Mouse (Mus musculus): ENCODE measurements at regions not wholly inside any gene's neighbourhood (a gene's known extent, or its start where the extent isn't known, plus 50 kb on each side); places are given as distances from the start of the nearest gene placed in this dataset.
"Not testable (repeated sequence)": the region's sequence is repeated elsewhere in the genome, so short reads cannot be mapped to it uniquely, and the experiment has no call there.

DNA sequence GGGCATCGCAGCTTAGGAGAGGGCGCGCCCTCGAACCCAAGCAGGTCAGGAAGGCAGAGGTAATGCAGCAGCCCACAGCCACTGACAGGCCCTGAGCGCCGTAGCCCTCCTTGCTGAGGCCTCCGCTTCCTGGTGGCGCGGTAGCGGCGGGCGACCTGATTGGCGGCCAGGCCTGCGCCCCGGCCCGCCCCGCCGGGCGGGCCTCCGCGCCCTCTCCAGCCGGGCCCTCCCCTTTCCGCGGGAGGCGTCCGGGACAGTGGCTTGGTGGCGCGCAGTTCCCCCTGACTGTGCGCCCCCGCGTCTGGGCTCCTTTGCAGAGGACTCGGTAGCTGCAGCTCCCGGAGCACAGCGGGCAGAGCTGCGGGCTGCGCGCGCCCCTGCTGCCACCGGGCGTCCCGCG is 242.1 kb downstream of the Gm21863 start:
- DNase-seq (ENCODE audit: low read depth) = peak; percentile 2

DNA sequence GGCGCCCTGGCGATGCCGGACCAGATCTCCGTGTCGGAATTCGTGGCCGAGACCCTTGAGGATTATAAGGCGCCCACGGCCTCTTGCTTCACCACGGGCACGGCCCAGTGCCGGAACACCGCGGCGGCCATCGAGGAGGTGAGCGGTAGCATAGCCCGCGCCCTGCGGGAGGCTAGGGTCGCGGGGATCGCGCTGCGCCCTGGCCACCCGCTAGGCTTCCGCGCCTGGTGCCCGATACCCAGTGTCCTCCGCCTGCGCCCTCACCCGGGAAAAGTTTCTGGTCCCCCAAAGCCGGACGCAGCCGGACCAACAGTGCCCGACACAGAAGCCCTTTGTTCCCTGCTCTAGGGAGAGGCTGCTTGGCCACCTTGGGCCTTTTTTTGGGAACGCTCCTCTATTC is 242.6 kb downstream of the Gm21863 start:
- DNase-seq (ENCODE audit: low read depth) = not testable (repeated sequence)

DNA sequence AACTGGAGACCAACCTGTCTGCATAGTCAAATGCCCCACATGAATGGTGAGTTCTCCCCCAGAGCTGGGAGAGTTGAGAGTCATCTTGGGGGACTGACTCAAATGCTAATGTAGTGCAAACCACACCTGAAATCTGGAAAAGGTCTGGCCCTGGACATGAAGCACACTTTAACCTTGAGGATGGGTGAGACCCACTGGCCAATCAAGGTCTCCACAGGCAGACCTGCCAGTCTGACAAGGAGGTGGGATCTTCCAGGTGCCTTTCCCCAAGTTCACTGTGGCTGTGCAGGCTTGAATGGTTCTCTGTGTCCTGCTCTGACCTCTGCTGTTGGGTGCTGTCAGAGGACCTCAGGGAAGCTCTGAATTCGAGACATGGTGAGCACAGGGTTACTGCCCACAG is 269.6 kb downstream of the Gm21863 start:
- DNase-seq (ENCODE audit: low read depth) = not testable (repeated sequence)

DNA sequence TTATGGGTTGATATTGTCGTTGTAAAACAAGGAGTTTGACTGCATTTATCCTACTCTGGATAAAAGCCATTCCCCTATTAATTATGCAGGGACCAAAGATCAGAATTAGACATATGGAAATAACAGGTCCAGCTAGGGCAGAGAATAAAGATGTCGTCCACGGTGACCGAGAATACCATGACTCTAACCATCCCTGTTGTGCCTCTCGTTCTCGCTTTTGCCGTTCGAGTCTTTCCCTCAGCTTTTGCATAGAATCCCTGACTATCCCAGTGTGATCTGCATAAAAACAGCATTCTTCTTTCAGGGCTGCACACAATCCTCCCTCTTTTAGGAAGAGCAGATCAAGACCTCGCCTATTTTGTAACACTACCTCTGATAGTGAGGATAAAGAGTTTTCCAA is 272.5 kb downstream of the Gm21863 start:
- DNase-seq (ENCODE audit: low read depth) = not testable (repeated sequence)

DNA sequence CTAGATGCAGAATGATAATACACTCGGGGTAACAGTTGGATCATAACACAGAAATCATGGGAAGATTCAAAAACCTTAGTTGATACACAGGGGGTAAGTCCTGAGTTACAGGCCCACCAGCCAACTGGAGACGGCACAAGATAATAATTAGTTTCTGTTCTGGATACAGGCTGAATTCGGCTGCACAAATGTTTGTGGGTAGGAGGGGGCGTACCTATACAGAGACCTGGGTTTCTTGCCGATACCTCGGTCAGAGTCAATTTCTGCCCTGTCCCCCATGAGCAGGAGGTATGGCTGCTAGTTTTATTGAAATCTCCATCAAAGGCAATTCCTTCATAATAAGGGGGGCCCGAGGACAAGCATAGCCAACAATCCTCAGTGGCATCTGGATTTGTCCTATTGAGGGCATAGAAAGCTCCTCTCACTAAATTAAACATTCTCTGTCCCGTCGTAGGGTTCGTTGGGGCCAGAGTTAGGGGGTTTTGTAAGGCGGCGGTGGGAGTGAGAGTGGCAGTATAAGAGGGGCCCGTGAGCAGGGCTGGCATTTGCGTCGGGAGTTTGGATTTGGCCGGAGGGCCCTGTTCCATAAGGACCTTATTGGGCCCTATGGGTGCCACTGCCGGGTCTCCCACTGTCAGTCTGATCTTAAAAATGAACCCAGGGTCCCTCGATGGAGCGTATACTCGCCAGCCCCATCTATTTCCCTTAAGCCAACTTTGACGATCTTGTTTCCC is 273.3 kb downstream of the Gm21863 start:
- DNase-seq (ENCODE audit: low read depth) = not testable (repeated sequence)

DNA sequence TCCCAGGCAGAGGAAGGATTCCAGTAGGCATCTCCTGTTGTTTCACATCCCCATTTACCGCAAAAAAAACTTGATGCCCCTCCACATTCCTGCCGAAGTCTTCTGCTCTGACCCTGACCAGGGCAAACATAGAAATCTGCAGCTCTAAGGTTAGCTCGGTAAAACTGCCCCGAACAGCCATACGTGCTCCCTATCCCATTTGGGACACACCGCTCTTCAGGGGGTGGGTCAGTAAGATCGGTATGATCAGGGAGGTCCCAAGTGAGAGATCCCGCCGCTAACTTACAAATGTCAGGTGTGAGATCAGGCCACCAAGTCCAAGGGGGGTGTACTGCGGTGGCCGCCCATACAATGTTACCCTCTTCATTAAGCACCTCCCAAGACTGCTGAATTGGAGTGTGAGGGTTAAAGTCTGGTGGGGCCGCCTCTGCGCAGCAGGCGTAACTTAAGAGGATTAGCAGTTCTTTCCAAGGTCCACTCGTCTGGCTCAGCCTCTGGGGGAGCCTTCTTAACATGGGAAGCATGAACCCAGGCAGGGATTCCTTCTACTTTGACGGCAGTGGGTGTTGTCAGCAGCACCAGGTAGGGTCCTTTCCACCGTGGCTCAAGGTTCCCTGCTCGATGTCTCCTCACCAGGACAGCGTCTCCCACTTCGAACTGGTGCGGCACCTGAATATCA is 274.2 kb downstream of the Gm21863 start:
- not testable (repeated sequence) for DNase-seq (ENCODE audit: low read depth)

DNA sequence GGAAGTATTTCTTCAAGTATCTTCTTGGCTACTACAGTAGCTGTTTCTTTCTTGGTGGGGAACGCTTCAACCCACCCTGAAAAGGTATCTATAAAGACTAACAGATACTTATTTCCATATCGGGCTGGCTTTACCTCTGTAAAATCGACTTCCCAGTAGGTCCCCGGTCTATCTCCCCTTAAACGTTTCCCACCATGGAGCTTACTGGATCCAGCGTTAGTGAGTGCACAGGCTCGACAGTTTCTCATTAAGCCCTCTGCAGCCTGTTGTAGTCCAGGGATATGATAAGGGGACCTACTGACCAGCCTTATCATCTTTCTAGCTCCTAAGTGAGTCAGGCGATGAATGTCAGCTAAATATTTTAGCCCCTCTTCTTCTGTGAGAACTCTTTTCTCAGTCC is 275.1 kb downstream of the Gm21863 start:
- DNase-seq (ENCODE audit: low read depth) = not testable (repeated sequence)

DNA sequence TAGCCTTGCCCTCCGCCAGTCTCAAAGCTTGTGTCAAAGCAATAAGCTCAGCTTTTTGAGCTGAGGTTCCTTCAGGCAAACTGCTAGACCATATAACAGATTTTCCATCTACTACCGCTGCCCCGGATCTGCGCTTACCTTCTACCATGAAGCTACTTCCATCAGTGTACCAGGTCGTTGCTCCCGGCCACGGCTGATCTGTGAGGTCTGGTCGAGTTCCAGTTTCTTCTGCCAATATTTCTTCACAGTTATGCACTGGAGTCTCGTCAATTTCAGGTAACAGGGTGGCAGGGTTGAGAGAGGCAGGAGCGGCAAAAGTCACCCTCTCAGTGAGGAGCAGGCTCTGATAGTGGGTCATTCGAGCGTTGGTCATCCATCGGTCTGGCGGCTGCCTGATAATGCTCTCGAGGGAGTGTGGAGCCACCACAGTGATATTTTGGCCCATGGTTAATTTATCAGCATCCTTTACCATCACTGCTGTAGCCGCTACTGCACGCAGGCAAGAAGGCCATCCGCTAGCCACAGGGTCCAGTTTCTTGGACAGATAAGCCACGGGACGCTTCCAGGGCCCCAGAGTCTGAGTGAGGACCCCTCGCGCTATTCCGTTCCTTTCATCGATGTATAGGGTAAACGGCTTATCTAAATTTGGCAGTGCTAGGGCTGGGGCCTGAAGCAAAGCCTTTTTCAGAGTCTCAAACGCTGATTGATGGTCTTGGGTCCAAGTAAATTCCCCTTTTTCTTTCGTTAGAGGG is 276.0 kb downstream of the Gm21863 start:
- DNase-seq (ENCODE audit: low read depth) = no peak

DNA sequence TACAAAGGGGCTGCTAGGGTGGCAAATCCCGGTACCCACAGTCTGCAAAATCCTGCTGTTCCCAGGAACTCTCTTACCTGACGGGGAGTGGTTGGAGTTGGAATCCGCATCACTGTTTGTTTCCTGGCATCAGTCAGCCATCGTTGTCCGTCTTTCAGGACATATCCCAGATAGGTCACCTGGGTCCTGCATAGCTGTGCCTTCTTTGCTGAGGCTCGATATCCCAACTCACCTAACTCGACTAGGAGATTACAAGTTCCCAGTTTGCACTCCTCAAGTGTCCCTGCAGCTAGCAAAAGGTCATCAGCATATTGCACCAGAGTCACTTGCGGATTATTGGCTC is 276.6 kb downstream of the Gm21863 start:
- DNase-seq (ENCODE audit: low read depth) = no peak

DNA sequence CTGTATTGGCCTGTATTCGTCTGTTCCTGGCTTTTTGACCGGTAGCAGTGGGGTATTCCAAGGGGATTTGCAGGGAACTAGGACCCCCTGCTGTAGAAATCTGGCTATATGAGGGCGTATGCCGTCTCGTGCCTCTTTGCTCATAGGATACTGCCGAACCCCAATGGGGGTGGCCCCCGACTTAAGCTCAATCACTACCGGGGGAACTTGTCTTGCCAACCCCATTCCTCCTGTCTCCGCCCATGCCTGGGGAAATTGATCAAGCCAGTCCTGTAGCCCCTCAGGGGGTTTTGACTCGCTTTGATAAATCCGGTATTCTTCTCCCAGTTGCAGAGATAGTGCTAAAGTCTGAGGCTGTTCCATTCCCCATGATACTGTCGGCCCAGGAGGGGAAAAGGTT is 277.2 kb downstream of the Gm21863 start:
- DNase-seq (ENCODE audit: low read depth) = no peak

DNA sequence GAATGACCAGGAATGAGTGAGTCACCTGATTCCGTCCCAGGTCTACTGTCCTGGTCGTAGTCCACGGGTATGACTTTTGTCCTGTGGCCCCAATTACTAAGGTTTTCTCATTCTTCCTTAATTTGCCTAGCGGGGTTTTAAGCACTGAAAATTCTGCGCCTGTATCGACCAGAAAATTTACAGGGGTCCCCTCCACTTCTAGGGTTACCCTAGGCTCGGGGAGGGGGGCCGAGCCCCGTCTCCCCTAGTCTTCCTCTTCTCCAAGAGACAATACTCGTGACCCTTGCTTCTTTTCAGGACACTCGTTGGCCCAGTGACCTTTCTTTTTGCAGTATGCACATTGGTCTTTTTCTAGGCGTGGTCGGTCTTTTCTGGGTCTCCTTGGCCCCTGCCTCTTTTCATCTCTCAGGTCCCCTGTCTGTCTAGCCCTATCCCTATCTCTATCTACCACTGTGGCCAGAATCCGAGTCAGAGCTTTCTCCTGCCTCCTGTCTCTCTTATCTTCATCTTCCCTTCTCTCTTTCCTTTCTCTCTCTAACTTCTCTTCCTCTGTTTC is 277.8 kb downstream of the Gm21863 start:
- no peak for DNase-seq (ENCODE audit: low read depth)

DNA sequence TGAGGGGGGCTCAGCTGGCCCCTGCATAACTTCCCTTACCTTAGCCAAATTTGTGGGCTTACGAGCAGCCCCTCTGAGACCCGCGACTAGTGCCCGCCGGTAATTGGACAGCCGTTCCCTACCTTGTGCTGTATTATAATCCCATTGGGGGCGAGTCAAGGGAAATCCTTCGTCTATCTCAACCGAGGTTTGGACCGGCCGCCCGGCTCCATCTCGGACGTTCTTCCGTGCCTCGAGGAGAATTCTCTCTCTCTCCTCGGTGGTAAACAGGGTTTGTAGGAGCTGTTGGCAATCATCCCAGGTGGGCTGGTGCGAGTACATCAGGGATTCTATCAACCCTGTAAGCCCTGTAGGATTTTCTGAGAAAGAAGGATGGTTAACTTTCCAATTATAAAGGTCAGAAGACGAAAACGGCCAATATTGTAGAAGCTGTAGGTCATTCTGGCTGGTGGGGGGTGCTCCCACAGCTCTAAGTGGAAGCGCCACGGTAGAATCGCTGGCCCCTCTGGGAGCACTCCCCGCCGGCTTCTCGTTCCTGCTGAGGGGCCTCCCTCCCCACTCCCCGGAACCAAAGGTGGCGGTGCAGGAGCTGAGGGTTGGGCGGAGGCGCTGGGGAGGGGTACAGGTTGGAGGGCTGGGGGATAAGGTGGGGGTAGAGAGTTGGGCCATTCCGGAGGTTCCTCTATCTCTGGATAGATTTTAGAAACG is 278.6 kb downstream of the Gm21863 start:
- no peak for DNase-seq (ENCODE audit: low read depth)

DNA sequence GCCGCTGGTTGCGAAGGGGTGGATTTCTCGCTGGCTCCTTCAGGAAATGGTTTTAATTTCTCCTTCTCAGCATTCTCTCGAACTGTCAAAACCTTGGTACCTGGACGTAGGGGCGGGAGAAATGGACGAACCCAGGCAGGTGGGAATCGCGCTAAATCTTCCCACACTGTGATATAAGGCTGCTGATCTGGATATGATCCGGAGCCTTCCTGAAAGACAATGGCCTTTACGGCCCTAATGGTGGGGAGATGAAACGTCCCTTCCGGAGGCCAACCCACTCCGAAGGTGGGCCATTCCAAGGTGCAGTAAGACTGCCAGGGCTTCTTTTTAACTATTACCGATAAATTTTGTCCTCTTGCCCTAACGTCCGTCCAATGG is 279.1 kb downstream of the Gm21863 start:
- no peak for DNase-seq (ENCODE audit: low read depth)

DNA sequence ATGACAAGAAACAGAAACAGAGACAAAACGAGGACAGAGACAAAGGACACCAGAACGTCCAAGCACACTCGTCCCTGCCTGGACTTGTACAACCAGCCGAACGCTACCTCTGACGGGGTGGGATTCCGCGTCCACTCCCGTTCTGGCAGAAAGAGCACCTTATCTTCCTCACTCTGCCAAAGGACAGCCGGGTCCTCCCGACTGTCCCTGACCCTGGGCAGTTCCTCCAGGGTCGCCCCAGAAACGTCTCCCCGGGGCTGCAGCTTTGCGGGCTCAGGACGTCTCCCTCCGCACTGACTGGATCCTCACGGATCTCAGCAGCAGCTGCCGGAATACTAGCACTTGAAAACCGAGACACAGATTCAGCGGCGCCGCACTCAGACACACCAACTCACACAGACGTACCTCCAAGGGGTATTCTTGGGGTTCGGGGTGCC is 279.6 kb downstream of the Gm21863 start:
- DNase-seq (ENCODE audit: low read depth) = no peak
